Mouse (Mus musculus) fibroblast of lung, adult 2 months (primary cell): ENCODE results near the gene Crk.

Experiments
- DNase-seq: peaks from one replicate; pipeline ENCODE4 v3.0.0-alpha.2; 2011; ENCODE audit warnings: low read depth

Gene Crk

DNA sequence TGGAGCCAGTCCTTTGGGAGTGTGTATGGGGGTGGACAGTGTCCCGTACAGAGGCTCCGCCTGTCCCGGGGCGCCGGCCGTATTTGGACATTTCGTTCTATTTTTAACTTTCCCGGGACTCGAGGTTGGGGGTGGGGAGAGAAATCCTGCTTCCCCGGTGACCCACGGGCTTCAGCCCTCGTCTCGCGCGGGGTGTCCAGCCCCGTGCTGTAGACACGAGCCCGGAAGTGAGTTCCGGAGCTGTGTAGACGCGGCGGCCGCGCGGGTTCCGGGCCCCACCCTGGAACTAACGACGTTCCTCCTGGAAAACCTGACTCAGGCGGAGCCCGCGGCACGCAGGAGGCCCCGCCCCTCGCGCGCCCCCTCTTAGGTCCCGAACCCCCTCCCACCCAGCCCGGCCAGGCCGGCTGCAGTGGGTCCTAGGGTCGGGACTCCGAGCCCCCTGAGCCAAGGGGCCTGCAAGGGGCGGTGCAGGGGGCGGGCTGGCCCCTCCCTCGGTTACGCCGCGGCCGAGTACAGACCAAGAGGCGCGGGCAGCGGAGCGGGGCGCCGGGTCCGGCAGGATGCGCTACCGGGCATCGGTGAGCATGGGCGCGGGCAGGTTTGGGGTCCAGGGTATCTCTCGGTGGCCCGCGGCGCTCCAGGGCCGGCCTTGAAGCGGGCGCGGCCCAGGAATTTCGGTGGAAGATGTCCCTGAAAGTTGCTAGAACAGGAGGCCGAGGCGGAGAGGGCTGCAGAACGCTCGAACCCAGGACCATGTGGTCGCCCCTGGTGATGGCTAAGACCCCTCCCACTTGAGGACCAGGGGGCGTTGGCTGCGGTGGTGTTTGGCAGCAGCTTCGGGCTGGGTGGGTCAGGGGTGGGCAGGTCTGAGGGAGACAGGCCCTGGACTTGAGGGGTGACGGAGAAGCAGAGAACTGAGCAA lies 23.2 kb upstream of the Crk start:
- DNase-seq = no peak

DNA sequence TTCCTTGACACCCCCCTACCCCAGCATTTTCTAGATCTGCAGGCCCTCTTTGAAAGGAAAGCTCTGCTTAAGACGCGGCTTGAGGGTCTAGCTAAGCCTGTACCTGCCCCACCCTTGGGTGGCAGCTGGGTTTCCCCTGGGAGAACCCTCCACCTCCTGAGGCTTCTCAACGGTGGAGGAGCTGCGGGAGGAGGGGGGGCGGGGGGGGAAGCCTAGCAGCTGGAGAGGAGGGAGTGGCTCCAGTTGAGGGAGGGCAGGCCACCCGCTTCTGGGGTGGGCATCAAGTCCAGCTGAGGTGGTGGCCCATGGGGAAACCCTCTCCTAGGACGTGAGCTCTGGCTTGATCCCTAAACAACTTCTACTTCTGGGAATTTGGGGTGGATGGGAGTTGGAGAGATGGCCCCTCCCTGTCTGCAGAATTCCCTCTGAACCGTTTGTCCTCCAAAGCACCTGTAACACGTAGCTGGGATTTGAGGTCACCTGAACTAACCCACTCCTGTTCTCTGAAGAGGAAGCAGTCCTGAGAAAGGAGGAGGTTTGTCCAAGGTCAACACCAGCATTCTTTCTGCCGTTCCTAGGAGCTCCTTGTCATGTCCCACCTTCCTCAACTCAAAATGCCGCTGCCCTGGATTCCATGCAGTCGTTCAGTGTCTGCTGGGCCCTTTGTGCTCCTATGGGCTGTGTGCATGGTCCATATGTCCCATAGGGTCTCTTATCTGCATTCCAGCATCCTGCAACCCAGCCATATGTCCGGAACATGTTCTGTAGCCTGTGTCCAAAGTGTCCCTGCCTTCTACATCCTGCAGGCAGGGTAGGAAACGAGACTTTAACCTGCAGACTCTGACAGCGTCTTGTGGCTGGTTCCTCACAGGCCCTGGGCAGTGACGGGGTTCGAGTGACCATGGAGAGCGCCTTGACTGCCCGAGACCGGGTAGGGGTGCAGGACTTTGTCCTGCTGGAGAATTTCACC lies 22.2 kb upstream of the Crk start:
- DNase-seq = no peak

DNA sequence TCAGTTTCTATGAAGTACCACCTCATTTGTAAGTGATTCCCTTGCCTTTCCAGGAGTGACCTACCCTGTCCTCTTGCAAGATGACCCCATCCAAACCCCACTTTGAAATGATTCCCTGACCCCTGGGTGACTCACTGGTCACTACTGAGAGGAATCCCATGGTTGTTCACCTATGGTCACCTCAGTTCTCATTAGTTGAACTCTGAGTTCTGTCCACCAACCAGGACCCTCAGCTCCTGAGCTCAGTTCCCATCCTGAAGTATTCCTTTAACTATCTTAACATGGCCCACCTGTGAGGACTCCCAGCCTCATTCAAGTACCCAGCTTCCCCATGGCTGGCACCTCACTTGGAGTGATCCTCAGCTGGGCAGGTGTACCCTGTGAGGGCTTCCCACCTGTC lies 21.2 kb upstream of the Crk start:
- no peak for DNase-seq

DNA sequence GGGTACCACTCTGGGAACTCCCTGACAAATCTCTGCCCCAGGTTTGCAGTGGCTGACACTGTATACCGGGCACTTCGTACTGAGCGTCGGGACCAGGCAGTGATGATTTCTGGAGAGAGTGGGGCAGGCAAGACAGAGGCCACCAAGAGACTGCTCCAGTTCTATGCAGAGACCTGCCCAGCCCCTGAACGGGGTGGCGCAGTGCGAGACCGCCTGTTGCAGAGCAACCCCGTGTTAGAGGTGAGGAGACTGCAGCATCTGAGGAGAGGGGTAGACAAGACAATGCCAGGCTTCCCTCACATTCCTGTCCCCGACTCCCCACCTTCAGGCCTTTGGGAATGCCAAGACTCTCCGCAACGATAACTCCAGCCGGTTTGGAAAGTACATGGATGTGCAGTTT lies 20.7 kb upstream of the Crk start:
- DNase-seq = no peak

DNA sequence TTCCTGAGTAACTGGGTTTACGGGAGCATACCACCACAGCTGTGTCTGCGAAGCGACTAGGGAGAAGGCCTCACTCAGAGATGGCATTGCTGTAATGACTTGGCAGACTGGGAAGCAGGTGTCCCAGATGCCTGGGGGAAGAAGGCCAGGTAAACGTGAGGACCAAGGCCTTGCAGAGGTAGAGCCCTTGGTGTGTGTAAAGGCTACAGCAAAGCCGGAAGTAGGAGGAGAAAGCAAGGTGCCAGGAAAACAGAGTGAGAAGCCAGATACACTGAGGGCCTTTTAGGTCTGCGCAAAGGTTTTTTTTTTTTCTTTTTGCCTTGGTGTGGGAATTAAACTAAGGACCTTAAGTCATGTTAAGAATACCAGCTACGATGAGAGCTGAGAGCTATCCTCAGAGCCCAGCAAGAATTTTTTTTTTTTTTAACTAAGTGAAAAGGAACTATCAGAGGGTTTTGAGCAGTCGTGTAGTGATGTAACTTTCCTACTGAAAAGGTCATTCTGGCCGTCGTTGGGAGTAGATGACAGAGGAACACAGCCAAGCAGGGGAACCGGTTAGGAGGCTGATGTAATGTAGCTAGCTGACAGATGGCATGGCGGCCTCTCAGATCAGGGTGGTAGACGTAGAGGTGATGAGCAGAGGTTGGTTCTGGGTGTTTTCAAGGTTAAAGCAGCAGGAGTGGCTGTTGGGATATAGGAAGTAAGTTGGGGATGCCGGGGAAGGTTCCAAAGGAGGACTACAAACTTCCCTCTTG lies 19.9 kb upstream of the Crk start:
- DNase-seq = no peak

DNA sequence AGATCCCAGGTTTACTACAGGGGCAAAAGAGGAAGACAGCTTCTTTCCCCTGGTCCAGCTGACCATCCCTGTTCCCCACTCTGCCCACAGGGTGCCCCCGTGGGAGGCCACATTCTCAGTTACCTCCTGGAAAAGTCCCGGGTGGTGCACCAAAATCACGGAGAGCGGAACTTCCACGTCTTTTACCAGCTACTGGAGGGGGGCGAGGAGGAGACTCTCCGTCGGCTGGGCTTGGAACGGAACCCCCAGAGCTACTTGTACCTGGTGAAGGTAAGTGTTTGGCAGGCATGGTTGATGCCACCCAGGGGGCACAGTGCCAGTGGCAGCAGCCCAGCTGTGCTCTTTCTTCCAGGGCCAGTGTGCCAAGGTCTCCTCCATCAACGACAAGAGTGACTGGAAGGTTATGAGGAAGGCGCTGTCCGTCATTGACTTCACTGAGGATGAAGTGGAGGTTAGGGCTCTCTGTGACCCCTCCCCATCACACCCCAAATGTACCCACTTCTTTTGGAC lies 18.9 kb upstream of the Crk start:
- no peak for DNase-seq

DNA sequence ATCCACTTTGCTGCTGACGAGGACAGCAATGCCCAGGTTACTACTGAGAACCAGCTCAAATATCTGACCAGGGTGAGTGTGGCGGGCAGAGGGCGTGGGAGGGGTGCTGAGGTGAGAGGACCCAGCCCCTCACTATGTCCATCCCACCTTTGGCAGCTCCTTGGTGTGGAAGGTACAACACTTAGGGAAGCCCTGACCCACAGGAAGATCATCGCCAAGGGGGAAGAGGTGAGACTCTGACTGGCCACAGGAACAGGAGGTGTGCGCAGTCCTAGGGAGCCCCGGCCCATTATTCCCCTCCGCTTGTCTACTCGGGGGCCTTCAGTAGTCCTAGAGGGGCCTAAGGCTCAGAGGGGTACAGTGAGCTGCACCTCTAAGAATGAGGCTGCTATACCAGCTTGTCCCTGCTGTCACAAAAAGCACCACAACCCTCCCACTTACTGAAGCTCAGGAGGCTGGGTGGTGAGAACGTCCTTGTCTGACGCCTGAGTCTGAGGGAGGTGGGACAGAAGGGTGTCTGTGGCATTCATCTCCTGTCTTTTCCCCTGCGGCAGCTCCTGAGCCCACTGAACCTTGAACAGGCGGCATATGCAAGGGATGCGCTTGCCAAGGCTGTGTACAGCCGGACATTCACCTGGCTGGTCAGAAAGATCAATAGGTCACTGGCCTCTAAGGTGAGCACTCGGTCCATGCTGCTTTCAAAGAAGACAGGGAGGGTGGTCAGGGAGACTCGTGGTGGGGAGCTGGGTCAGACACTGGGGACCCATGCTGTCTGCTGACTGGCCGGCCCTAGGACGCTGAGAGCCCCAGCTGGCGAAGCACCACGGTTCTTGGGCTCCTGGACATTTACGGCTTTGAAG lies 17.9 kb upstream of the Crk start:
- no peak for DNase-seq

DNA sequence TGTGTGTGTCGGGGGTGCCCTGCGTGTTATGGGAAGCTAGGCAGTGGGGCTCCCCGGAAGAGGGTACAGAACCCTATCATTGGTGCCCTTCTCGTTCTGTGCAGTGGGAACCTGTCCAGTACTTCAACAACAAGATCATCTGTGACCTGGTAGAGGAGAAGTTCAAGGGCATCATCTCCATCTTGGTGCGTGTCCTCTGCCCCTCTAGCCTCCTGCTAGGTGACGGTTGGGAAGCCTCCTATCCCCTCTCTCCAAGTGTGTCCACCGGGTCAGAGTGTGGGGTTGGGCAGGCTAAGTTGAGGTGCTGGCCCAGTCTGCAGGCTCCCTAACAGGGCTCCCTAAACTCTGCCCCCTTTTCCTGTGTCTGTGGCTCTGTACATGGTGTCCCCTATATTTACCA lies 16.9 kb upstream of the Crk start:
- DNase-seq = no peak

DNA sequence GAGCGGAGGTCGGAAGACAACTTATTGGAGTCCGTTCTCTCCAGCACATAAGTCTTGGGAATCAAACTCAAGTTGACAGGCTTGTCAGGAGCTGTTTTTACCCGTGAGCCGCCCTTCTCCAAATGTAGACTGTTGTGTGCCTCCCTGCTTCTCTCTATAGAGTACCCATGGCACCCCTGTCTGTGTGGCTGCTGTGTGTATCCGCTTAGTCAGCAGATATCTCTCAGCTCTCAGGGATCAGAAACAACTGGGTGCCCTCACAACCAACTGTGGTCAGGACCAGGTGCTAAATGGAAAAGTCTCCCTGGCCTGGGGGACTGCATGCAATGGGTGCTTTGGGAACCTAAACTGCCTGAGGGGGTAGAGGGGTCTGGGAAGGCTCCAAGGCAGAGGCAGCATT lies 12.8 kb upstream of the Crk start:
- DNase-seq = no peak

DNA sequence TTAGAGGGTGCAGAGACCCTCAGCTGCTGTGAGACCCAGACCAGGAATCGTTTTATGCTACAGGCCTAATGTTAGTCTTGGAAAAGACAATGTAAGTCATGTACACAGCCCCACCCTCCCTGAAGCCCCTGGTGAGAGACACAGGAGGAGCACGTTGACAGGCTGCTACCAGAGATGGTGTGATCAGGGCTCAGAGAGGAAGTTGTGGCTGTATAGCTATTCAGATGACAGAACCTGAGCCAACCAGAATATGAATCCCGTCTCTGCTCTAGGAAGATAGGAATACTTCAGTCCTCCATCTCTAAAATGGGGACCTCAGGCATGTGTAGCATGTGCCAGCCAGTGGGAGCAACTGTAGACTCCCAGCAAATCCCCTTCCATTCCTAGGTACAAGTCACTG lies 10.4 kb upstream of the Crk start:
- DNase-seq = no peak

DNA sequence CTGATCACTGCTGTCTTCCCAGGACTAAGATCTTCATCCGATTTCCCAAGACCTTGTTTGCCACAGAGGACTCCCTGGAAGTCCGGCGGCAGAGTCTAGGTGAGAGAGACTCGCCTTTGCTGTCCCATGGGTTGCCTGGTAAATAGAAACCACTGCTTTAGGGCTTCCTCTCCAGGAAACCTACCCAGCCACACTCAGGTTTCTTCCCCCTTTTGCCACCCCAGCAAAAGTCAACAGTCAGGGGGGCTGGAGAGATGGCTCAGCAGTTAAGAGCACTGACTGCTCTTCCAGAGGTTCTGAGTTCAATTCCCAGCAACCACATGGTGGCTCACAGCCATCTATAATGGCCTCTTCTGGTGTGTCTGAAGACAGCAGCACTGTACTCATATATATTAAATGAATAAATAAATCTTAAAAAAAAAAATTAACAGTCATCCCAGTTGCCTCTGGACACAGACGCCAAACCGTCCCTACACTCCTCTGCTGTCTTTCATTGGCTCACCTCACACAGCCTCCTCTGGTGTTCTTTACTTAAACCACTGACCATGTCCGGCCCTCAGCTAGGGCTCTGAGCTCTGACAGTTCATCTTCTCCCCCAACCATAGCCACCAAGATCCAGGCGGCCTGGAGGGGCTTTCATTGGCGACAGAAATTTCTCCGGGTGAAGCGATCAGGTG lies 9.7 kb upstream of the Crk start:
- no peak for DNase-seq

DNA sequence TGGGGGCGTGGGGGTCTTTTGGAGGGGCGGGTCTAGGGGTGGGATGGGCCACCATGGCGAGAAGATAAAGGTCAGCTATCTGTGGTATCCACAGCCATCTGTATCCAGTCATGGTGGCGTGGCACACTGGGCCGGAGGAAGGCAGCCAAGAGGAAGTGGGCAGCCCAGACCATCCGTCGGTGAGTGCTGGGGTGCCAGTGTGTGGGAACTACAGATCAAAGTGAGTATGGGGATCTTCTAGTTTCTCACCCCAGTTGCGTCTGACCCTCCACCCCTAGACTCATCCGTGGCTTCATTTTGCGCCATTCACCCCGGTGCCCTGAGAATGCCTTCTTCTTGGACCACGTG lies 9.2 kb upstream of the Crk start:
- no peak for DNase-seq

DNA sequence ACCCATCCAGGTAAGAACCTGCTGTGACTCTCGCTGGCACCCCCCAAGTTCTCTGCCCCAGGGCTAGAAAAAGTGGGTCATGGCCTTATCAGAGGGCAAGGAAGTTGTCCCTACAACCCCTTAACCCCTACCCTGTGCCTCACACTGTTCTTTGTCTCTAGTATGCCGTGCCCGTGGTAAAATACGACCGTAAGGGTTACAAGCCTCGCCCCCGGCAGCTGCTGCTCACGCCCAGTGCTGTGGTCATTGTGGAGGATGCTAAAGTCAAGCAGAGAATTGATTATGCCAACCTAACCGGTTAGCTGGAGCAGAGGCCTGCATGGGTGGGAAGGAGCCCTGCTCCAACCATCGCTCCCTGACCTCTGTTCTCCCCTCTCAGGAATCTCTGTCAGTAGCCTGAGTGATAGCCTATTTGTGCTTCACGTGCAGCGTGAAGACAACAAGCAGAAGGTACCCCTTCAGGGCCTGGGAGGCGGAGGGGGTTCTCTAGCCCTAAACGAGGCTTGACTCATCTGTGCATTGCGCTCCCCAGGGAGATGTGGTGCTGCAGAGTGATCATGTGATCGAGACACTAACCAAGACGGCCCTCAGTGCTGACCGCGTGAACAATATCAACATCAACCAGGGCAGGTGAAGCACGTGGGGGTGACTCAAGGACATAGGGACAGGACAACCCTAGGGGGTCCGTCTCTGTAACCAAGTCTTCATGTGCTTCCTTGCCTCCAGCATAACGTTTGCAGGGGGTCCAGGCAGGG lies 7.5 kb upstream of the Crk start:
- DNase-seq = no peak

DNA sequence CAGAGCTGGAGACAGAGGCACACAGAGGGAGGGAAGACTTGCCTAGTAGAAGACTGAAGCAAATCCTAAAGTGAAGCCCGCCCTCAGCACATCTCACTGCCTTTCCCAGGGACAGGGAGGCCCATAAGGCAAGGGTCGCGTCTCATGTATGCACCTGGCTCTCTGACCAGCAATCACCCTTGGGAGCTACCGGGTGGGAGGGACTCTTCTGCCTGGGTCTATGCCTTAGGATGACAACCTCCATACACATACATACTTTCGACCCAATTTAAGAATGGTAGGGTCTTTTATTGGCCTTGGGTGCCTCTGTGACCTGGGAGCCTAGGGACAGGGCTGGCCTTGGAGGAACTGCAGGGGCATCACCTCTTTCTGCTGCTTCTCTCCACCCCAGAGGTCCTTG lies 5.6 kb upstream of the Crk start:
- no peak for DNase-seq

DNA sequence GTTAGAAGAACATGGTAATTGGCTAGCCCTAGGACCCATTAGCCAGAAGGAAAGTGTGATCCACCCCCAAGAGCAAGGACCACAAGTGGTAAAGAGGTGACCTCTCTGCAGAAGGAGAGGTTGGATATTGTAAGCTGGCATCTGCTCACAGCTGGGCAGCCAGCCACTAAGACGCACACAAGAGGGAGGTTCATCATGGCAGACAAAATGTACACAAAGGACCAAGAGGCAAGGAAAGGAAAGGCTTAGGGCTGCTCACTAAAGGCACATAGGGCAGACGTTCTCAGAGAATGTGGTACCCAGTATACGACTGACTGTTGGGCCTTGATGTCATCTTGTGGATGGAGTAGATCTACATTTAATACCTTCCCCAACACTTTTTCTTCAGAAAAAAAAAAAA lies 4.2 kb upstream of the Crk start:
- DNase-seq = no peak

DNA sequence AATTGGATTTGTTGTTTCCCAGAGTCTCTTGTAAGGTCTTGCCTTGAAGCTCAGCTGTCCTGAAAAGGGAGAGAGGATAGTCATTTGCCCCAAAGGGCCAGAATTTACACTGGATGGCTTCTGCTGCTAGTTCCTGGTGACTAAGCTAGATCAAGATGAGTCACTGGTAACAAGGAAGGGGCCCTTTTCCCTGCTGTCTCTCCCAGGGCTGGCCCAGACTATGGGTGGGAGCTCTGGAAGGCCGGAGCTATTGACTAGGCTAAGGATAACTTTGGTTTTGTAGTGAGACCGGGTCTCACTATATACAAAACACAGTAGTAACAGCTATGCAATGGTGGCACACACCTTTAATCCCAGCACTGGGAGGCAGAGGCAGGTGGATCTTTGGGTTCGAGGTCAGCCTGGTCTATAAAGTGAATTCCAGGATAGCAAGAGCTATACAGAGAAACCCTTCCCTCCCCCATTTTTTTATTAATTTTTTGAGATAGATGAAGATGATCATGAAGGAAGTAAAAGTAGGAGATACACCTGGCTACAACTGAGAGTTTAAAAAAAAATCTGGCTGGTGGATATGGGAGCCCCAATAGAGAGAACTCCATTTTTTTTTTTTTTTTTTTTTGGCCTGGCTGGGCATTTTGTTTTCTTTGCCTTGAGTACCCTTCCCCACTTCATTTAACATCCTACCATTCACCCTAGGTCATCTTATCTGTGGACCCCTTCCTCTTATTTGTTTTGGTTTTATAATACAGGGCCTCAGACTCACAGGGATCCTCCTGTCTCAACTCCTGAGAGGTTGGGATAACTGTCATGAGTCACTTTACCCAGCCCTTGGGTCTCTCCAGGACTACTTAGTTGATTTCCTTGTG lies 945 bp upstream of the Crk start:
- DNase-seq = no peak

DNA sequence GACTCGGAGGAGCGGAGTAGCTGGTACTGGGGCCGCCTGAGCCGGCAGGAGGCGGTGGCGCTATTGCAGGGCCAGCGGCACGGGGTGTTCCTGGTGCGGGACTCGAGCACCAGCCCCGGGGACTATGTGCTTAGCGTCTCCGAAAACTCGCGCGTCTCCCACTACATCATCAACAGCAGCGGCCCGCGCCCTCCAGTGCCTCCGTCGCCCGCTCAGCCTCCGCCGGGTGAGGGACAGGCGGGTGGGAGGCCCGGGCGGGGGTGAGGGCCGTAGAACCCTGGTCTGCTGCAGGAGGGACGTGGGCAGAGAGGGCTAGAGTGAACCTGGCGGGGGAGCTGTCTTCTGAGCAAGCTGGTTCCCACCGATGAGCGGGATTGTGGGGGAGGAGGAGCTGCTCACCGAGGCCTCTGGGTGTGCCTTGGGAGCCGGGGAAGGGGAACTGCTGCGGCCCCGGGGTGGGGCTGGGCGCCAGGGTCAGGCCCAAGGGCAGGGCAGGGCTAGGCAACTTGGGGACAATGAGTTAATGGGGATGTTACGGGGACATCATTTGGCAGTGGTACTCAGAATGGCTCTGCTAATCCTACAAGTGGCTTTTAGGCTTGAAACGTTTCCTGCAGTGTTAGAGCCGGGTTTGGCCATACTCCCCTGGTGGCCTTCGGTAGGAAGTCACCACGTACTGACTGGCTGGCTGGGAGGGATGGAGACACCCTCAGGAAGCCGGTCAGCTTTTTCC lies 546 bp downstream of the Crk start:
- DNase-seq = no peak

DNA sequence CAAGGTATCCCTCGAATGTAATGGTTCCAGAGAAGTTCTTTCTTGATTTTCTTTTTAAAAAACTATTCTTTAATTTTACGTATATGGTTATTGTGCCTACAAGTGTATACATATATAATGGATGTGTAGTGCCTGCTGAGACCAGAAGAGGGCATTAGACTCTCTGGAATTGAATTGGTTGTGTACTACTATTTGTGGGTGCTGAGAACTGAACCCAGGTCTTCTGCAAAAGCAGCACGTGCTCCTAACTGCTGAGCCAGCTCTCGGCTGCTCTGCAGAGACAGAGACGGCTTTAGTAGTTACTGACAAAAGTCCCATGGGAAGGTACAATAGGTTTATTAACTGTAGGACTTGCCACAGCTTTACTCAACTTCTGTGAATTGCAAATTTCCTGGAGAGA lies 5.4 kb downstream of the Crk start:
- DNase-seq = no peak
